Mouse (Mus musculus): Measurements from ENCODE around the gene Rab7b.

Gene Rab7b

DNA sequence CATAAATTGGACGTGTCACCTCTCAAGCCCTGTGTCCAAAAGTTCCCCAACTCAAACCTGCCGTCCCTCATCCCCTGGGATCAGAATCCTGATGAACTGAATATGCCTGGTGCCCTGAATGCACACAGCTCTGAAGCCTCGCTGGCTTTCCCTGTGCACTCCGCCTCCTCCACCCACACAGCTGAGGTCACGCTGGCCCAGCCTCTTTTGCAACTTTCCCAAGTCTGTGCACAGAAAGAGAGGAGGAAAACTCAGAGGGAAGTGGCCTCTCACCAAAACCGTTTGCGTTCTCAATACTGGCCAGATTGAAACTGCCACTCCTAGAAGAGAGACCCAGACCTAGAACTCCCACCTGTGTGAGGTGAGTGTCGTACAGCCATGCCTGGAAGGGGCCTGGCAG is at the start of gene Rab7b:
Gene Rab7b (plus strand): TSS at position 221 of the 400 bp plus-strand sequence.
- peak; percentile 66 to 77 for DNase-seq (ENCODE audit: low spot score in 2 of 2)

DNA sequence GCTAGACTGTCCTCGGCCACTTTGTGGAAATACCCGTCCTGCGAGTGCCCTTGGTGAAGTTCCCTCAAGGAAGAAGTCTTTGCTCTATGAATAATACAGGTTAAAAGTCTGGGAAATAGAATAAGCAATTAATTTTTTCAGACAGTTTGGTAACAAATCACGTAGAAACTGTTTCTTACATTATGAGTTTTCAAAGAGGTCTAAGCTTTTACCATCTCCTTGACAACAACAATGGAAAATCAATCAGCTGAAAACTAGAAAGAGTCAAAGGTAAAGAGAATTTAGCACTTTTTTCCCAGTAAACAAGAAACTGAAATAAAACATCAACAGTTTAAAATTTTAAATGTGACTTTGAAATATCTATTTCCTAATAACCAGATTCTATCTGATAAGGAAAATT is 48.4 kb upstream of the Rab7b start:
- no peak for DNase-seq (ENCODE audit: low spot score in 2 of 2)

DNA sequence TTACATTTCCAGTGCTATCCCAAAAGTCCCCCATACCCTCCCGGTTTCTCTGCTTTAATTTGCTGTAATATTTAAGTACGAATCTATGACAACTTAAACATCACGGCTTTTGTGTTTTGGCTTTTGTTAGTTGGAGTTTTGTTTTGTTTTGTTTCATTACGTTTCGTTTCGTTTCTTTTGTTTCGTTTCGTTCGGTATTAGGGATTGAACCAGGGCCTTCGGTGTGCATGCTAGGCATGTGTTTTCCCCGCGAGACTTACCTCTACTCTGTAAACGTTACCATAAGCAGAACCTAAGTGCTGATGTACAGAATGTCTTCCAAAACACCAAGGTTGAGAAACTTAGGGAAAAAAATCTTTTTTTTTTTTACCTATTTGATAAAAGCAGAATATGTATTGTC is 46.9 kb upstream of the Rab7b start:
- no peak for DNase-seq (ENCODE audit: low spot score in 2 of 2)

DNA sequence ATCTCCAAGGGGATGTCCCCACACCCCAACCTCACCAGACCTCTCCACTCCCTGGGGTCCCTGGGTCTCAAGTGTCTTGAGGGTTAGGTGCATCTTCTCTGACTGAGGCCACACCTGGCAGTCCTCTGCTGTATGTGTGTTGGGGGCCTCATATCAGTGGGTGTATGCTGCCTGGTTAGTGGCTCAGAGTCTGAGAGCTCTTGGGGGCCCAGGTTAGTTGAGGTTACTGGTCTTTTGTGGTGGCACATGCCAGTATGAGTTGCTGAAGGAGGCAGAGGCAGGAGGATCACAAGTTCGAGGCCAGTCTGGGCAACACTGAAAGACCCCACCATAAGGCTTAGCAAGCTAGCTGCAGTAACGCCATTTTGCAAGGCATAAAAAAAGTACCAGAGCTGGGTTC is 46.2 kb upstream of the Rab7b start:
- no peak for DNase-seq (ENCODE audit: low spot score in 2 of 2)

DNA sequence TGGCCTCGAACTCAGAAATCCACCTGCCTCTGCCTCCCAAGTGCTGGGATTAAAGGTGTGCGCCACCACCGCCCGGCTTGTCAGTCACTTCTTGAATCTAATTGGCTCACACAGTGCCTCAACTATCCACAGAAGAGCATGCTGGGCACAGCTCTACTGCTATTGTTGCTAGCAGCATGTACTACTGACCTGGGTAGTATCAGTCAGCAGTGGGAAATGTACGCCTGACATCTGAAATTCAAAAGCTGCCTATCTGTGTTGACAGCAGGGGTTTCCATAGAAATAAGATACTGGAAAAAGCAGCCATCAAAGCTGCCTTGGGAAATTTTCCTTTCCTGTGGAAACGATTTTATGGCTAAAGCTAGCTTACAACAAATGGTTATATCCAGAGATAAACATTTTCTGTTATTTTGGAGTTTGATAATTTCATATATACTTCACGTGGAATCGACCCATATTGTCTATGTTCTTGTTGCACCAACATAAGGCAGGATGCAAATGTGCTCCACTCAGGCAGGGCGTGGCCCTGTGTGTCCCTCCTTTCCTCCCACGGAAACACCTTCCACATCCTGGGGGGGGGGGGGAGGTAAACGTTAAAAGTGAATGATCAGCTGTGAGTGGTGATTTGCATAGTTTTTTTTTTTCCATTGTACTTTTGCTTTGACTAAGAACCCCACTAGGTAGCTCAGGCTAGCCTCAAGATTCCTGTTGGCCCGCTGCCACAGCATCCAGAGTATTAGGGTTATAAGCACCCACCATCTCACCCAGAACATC is 35.6 kb upstream of the Rab7b start:
- no peak for DNase-seq (ENCODE audit: low spot score in 2 of 2)

DNA sequence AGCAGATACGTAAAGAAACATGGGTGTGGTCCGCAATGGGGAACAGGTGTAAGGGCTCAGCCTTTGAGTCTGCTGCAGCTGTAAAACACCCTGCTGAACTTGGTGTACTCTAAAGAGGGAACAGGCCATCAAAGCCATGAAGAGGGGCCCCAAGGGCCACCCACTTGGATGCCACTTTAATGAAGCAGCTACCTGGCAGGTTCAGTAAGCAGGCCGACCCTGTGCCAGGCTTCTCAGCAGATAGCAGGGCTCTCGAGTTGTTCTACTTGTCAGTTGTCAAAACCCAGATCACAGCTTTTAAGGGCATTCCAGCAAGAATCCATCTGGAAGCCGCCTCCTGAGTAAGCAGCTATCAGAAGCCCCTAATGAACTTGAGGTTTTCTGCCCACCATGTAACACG is 32.9 kb upstream of the Rab7b start:
- DNase-seq (ENCODE audit: low spot score in 2 of 2): no peak

DNA sequence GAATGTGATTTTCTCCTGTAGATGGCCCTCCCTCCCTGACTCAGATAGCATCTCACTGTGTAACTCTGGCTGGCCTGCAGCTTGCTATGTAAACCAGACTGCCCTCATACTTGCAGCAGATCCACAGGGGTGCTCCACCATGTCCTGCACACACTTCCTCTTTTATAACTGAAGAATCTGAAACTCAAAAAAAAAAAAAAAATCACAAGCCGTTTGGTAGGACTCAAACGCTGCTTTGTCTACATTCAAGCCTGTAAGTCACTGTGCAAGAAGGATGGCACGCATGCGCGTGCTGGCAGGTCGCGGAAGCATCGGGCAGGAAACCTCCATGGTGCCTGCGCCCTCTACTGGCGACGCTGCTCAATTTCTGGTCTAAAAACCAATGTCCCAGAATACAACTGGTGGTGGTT is 30.5 kb upstream of the Rab7b start:
- peak; percentile 86 to 90 for DNase-seq (ENCODE audit: low spot score in 2 of 2)

DNA sequence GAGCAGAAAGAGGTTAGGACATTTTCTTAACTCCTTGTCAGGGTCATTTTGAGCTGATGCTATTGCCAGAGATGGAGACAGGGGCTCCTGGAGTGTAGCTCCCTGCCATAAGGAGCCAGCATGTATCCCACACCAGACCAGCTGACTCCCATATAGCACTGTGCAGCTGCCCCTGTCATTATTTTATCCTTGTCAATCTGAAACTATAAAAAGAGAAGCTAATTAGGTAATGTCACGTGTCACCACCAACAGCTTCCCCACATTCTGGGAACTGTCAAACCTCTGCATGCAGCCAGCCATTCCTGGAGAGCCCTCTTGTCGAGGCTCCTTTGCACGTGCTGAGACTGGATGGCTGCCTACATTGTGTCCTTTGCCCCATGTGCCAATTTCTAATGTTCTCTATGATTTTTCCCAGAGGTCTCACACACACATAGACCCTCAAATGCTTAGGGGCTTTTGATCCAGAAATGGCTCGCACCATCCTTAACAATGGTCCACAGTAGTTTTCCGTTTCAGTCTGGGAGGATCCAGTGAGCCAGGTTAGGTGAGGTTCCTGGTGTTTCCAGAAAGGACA is 28.9 kb upstream of the Rab7b start:
- no peak for DNase-seq (ENCODE audit: low spot score in 2 of 2)

DNA sequence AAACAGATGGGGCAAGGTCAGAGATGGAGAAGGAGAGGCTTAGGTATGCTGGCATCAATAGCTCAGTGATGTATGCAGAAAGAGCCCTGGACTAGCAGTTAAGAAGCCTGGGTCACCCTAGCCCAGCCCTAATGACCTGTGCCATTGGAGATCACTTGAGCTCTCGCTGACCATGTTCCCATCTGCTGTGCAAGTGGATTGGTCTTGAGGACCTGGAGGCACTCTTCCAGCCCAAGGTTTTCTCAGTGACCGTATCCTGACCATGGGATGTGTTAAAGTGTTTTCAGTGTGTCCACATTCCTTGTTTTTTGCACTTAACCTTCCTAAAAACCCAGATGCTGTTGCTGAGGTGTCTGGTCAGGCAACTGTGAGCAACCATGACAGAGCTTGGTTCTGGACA is 28.2 kb upstream of the Rab7b start:
- no peak for DNase-seq (ENCODE audit: low spot score in 2 of 2)

DNA sequence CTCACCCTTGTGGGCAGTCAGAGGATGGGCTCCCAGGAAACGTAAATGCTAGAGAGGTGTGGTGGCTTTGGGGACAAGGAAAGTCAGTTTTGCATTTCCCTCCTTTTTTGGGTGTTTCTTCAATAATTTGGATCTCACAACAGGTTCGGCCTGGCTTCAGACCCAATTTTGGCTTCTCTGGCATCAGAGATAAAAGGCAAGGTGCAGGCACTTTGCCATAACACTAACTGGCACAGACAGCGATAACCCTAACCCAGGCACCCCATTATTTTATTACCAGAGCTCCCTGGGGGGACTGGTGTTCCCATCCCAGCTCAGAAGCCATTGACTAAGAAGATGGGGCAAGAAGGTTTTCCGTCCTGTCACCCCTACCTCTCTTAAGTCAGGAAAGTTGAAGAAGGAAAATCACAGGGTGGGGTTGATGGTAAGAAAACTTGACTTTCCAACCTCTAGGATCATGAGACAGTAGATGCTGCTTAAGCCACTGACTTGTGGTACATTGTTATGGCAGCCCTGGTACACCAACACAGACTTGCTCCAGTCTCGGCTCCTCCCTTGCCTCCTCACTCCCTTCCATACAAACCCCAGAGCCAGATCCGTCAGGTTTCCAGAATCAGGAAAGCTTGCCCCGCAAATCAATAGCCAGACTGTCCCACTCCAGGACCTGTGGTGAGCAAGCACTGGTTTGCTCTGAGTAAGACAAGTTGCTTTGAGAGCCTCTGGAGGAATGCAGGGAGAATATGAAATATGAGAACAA is 27.6 kb upstream of the Rab7b start:
- DNase-seq (ENCODE audit: low spot score in 2 of 2): no peak

DNA sequence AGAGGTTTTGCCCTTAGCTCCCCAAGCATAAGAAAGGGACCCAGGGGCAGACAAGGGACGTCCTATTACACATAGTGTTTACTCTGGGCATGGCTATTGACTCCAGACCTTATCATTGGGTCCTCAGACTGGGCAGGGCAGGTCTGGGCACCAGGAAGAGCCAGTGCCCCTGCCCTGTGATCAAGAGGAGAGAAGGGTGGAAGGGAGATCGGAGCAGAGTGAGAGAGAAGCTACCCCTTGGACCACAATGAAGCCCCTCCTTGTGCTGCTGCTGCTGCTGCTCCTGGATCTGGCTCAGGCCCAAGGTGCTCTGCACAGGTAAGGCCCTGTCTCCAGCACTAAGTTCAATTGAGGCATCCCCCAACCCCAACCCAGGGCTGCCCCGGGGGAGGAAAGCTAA is 26.7 kb upstream of the Rab7b start:
- DNase-seq (ENCODE audit: low spot score in 2 of 2): peak in 1 of 2 experiments; percentile 26

DNA sequence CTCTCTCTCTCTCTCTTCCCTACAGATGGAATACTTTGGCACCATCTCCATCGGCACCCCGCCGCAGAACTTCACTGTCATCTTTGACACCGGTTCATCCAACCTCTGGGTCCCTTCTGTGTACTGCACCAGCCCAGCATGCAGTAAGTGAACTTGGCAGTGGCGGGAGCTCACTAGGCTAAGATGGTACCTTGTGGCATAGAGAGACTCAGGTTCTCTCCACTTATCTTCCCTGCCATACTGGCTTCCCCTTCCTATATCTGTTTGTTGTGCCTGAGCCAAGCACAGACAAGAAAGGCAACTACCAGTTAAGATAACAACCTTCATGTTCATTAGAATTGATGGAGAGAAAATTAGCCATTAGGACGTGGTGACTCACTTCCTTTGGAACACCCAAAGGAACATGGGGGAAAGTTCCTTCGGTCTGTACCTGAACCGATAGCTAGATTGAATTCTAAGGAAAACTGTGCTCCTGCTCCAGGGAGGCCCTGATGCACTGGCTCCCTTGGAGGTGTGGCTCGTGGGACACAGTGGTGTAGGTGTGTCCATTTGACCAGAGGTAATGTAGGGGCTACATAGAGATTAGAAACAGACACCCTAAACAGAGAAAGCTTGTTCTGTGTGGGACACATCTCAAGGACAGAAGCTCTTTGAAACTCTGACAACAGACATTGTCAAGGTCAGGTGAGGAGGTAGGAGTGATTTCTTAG is 25.1 kb upstream of the Rab7b start:
- DNase-seq (ENCODE audit: low spot score in 2 of 2): no peak

DNA sequence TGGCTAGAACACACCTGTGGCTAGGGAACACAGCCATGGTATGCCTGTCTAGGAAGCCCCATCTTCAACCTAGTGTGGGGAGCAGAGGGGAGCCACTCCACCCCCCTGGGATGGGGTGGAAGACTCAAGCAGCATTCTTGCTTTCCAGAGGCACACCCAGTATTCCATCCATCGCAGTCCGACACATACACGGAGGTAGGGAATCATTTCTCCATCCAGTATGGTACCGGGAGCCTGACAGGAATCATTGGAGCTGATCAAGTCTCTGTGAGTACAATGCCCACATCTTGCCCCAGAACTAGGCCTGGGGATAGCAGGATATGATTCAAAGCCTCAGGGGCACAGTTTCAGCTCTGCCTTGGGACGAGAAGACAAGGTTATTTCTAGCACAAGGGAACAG is 24.4 kb upstream of the Rab7b start:
- DNase-seq (ENCODE audit: low spot score in 2 of 2): no peak

DNA sequence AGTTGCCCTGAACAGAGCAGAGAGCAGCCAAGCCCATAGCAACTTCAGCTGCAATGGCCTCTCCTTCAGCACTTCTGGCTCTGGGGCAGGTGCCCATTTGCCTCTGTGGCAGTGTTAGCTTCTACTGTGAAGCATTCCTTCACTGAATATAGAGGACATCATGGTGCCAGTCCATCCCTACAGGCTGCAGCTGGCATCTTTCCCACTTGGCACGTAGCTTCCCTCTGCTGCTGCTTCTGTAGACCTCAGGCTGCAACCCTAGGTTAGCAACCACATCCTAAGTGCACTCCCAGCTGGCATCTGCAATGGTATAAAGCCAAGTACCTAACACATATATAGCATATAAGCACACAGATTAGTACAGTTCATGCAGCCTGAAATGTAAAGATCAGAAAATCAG is 22.6 kb upstream of the Rab7b start:
- no peak for DNase-seq (ENCODE audit: low spot score in 2 of 2)

DNA sequence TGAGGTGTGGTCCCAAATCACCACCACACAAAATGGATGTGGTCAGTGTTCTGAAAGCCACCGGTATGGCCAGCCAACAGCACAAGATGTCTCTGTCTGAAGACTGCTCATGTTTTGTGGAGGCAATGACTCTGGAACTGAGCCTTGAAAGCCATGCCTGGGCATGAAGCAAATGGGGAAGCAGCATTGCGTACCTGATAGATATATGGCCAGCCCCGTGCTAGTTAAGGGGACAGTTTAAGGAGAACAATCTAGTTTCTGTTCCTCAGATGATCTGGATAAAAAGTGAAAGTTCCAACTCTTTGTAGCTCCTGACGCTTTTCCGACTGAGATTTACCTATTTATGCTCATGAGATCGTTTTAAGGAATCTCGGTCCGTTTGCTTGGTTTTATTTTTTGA is 17.4 kb upstream of the Rab7b start:
- no peak for DNase-seq (ENCODE audit: low spot score in 2 of 2)

DNA sequence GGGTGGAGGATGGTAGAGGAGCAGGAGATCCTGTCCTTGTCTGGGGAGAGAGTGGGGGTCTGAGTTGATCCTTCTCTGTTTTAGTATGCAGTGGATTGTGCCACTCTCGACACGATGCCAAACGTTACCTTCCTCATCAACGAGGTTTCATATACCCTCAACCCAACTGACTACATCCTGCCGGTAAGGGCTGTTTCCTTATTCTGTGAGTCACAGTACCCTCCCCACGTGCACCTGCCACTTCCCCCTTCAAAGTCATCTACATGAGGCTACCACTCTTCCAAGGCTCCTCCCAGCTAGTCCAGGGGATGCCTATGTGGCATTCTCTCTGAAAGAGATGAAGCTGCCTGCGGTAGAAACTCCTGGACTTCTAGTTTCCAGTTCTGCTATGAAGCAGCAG is 16.1 kb upstream of the Rab7b start:
- DNase-seq (ENCODE audit: low spot score in 2 of 2): no peak

DNA sequence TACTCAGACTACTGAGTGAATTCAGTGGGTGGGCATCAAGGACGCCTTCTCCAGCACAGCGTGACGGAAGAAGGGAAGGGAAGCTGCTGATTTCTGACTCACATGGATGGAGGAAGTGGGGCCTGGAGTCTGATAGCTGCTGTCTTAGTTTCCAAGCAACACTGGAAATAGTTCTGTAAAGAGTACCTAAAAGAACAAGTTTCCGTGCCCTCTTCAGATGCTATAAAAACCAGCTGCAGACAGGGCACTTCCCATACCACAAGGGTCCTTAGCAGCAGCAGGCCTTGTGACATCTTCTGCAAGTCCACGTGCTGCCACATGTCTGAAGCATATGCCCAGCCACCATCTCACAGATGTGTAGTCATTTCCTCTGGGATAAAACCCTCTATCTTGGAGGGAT is 8.9 kb upstream of the Rab7b start:
- no peak for DNase-seq (ENCODE audit: low spot score in 2 of 2)

DNA sequence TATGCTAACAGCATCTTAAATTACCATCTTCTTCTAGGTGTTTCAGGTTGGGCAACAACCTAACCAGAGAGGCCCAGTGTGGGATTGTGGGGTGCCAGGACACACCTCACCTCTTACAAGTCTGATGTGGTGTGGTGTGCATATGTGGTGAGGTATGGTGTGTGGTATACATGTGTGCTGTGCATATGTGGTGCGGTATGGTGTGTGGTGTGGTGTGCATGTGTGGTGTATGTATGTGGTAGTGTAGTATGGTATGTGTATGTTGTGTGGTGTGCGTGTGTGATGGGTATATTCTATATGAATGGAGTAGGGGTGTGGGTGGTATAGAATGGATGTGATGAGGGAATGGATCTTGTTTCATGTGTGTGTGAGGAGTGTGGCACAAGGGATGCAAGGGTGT is 756 bp upstream of the Rab7b start:
- DNase-seq (ENCODE audit: low spot score in 2 of 2): no peak

DNA sequence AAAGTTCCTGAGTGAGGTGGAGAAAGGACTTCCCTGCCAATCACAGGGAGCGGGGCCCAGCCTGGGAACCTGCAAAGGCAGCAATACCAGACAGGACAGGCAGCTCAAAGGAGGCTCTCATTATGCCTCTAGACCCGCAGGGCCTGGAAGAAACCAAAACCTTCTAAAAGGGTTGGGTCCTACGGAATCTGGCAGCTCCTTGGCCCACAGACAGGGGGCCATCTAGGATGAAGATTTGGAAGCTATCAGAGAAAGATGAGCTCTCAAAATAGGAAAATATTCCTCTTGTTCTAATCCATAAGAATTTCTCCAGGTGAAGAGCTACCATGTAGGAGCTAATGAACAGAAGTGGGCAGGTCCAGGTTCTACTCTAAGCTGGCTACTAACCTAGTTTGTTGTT is 521 bp downstream of the Rab7b start:
- DNase-seq (ENCODE audit: low spot score in 2 of 2): no peak

DNA sequence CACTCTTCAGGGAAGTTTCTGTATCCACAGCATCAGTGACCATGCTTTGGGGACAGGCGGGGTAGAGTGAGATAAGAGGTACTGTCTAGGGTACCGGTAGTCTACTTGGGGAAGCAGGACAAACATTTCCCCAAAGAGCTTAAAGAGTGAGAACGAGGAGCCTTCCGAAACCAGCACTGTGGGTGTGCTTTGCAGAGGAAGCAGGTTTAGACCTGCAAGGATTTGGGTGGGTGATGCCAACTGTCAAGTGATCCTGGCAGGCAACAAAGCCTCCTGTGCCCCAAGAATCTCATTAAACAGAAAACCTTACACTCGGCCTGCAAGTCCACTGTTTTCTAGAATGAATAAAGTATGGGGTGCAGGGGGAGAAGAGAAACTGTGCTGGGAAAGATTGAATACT is 1.4 kb downstream of the Rab7b start:
- DNase-seq (ENCODE audit: low spot score in 2 of 2): no peak

DNA sequence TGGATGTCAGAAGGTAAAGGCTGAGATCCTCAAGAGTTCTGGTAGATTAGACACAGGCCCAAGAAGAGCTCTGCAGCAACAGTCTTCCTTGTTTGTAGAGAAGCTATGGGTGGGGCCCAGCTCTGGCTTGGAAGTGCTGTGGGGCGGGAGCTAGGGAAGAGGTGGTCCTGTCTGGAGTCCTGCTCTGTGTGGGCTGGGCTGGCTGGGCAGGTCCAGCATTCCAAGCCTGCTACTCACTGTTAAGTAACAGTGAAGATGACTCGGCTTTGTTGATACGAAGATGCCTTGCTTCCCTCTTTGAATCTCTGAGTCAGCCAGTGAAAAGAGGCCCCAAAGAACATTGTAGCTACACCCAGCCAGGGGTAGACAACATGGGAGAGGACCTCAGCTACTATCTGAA is 1.9 kb downstream of the Rab7b start:
- peak; percentile 64 to 83 for DNase-seq (ENCODE audit: low spot score in 2 of 2)

DNA sequence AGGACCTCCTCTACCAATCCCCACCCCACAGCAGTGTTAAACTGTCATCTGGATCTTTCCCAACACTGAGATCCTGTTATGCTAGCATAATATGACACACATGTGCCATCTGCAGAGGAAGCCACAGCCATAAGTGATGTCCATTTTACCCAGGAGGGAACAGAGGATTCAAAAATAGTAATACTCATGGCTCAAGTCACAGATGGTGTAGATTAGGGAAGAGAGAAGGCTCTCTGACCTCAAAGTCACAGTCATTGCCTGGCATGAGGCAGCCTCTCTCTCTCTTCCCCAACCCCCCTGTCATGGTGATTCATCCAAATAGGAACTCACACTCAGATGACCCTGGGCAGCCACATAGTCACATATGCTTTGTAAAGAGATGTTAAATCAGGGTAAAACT is 2.9 kb downstream of the Rab7b start:
- no peak for DNase-seq (ENCODE audit: low spot score in 2 of 2)
